Mouse (Mus musculus) adrenal gland, adult (tissue): ENCODE measurements at regions not wholly inside any gene's neighbourhood (a gene's known extent, or its start where the extent isn't known, plus 50 kb on each side); places are given as distances from the start of the nearest gene placed in this dataset.

Experiments used
- DNase-seq, 2 experiments: peaks; one replicate each; pipeline ENCODE4 v3.0.0; 2022 to 2023; ENCODE audit warnings: low spot score in 1 of 2; ENCODE audit not compliant: inconsistent age in 2 of 2

DNA sequence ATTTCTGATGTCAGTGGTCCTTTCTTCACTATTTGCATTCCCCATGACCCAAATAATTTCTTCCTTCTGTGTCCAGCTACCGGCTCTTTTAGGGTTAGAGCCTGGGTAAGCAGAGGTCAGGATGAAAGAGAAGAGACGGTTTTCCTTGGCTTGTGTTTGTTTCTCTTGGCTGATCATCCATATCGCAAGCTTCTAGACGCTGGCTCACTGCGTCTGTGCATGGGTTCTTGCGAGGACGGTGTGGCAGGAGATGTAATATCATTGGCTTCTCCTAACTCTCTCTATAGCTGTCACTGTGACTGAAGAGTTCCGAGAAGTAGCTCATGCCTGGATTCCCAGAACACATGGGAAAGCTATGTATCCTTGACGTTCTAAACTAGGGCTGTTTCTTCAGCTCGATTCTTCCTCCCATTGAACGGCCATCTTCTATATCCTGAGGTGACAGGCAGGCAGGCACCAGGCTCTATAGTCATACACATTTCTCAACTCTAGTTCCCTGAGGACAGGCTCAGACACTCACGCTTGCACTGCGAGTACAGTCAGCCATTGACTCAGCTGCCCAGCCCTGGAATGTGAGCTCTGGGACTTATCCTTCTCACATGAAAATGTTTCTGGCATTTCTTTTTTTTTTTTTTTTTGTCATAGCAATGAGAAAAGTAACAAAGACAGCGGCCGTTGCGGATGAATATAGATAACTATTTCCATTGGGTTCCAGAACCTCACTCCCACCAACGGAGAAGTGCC lies 85.0 kb downstream of the Bach1 start:
- DNase-seq = peak; percentile 7 to 79

DNA sequence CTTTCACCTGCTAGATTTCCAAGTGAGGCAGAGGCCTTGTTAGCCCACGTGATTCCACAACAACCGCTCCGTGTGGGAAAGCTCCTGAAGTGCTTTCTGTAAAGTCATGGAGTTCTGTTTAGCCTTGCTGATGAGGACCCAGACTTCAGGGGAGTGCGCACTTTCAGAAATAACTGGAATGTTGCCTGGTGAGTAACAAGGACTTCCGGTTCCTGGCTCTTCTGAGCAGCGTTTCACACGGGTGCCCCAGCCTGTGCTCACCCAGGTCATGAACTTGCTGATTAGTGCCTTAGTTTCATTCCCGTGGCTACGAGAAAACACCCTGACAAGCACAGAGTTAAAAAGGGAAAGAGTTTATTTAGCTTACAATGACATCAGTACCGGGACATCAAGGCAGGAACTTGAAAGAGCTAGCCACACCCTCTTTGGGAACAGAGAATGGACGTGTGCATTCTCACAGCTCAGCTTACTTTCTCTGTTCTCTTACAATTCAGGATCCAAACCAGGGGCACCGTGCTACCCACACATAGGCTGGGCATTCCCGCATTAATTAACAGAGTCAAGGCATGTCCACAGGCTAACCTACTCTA lies 85.8 kb downstream of the Bach1 start:
- DNase-seq = peak; percentile 7 to 50

DNA sequence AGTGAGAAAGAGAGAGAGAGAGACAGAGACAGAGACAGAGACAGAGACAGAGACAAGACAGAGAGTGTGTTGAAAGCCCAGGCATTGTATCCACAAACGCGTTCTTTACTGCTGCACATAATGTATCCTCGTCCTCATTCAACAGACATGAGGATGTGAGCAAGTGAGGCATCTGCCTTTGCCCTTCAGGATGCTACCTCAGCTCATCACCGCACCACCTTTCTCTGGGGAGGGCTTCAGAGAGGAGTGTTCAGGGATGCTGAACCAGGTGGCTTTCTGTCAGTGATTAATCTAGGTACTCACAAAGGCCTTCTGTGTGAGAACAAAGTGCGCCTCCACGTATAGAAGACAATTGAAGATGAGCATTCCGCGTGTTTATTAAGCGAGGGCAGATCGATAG lies 90.8 kb downstream of the Bach1 start:
- no peak for DNase-seq

DNA sequence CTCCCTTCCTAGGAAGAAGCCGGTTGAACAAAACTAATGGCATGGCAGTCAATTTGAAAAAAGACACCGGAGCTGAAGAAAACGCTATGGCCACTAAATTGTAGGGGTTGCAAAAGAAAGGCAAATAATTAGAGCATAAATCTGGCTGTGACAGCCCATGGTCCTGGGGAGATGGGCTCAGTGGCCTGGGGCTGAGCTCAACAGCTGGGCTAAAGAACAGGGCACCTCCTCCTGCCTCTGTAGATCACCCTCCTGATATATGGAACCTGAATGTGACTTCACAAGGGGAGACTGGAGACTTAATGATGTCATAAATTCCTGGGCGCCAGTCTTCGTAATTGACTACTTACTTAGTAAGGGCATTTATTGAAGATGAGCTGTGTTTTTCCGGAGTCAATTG lies 91.2 kb downstream of the Bach1 start:
- no peak for DNase-seq

DNA sequence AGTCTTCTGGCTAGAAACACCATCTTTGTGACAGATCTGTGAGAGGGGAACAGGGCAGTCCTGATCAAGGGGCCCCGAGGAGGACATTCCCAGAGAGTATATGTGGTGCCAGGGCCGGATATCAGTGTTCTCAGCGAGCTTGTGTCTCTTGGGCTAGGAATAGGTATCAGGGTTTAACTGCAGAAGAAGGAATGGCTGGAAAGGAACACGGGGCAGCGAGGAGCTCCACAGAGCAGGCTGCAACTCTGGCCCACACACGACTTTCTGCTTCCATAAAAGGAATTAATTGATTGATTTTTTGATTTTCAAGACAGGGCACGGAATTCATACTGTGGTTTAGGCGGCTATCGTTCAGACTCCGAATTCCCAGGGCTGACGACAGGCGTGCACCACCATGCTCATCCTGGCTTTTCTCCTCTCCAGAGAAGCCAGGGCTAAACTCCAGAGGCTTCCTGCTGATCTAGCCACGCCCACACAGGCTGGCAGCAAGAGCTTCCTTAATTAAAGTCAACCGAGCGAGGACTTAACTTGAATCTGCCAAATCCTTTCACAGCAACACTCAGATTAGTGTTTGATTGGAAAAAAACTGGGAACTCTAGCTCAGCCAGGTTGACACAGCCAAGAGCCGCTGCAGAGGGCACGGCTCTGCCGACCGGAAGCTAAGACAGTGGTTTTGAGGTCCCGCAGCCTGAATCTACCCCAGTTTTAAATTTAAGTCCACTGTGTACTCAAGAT lies 97.9 kb downstream of the Bach1 start:
- peak; percentile 13 to 70 for DNase-seq

DNA sequence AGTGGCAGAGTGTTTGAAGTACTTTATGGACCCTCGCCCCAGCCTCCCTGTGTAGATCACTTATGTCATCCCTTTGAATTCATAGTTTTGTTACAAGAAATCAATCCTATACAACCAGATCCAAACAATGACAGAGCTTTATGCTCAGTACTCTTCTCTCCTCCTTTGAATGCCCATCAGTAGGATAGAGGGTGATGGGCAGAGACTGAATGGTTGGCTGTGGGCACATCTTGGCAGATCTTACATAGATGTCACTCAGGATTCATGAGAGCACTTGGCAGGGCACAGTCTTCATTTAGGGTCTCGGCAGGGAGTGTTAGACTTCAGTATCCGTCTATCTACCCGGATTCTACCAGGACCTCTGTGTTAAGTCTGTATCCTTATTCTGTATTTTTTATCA lies 103.6 kb downstream of the Bach1 start:
- no peak for DNase-seq

DNA sequence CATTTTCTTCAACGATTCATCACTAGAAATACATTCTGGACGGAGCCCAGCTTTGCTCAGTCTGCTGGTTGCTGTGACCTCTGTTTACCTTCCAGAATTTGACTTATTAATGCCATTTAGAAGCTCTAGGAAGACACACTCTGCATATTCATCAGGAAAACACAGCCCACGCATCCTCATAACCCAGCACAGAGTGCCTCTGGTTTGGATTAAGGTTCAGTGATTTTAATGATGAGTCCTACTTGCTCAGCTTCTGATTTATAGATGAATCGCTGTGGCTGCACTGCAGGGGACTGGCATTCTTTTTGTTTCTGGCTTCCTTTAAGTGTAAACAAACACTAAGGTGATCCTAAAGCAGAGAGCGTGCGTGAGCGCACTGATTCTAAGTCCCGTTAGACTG lies 118.8 kb downstream of the Bach1 start:
- no peak for DNase-seq

DNA sequence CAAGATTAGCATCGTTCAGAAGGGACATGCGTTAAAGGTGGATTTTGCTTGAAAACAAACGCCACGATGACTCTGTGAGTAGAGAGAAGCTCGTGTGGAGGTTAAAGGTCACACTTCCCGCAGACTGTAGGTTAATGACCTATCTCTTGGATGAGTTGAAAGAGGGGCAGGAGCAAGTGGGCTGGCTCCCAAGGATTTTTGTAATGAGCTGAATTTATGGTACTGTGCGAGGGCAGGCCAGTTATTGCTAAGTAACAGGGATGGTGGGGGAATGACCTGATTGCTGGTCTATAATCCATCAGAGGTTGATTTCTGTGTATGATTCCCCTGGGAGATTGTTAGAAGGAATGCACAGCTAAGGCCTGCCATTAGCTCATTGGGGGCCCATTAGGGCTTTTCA lies 135.6 kb downstream of the Bach1 start:
- DNase-seq = no peak

DNA sequence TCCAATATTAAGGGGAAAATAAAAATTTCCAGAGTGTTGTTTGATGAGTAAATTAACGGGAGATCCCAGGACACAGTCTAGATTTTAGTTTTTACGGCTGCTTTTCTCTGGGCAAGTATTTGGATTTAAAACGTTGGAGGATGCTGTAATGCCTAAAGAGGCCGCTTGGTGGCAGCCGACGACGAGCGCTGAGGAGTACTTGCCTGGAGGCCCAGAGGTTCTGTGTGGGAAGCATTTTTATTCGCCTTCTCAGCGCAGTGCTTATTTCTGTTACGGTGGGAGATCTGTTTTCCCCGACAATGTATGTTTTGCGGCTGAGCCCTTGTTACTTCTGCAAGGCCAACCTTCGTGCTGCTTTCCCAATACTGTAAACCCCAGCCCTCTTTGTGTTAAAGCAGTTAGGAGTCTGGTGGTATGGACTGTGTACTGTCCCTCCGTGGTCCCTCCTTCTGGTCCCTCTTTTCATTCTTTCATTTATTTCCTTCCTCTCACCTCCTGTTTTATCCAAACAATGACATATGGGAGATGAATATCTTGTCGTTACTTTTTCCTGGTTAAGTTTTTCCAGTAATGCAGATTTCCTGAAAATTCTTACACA lies 142.3 kb downstream of the Bach1 start:
- peak; percentile 71 to 91 for DNase-seq
